Mouse (Mus musculus) gastrocnemius, adult 8-10 months (tissue): ENCODE data around the gene Acrbp. TPM values are rescaled to one million over a fixed set of nuclear protein-coding genes. Genes with fewer than 3 reads are reported as not detected.
A peak's percentile ranks its signal among the peaks of the same experiment; 100 is the strongest.
"Not testable (repeated sequence)": the region's sequence is repeated elsewhere in the genome, so short reads cannot be mapped to it uniquely, and the experiment has no call there.

Experiments used
- DNase-seq, 2 experiments: peaks; one replicate each; pipeline ENCODE4 v3.0.0; 2022; ENCODE audit warnings: low spot score in 2 of 2
- total RNA-seq, 4 experiments: library from RNA; stranded (reverse); gene quantifications; 2 replicates each; pipeline ENCODE4 v1.2.4; 2022

The Acrbp gene
- 1 to 10 TPM in 3 of 4 experiments, under 1 TPM in 1; 0.97 to 2.5 (median 1.5) TPM for total RNA-seq

- DNase-seq: no peak
Observed at GRCm38 (mm10) chr6:125049678-125050077, at the start of gene Acrbp. Gene Acrbp, plus strand, starts transcription at chr6:125049689.

GRCm38 (mm10) chr6:125003706-125004105, 45.8 kb upstream of the Acrbp start:
- DNase-seq: no peak

GRCm38 (mm10) chr6:125005086-125005485, 44.4 kb upstream of the Acrbp start:
- DNase-seq: no peak

- no peak for DNase-seq
Observed at GRCm38 (mm10) chr6:125008060-125008459, 41.4 kb upstream of the Acrbp start.

- DNase-seq: peak; percentile 96 to 97
Observed at GRCm38 (mm10) chr6:125008586-125009128, 40.8 kb upstream of the Acrbp start.

GRCm38 (mm10) chr6:125009129-125009180, 40.5 kb upstream of the Acrbp start, which contains the start of gene Zfp384:
Gene Zfp384, plus strand, starts transcription at chr6:125009145.
- no peak for DNase-seq

GRCm38 (mm10) chr6:125009181-125010073, 40.1 kb upstream of the Acrbp start:
- DNase-seq: peak; percentile 57 to 75

GRCm38 (mm10) chr6:125017682-125018081, 31.8 kb upstream of the Acrbp start:
- no peak for DNase-seq

GRCm38 (mm10) chr6:125030532-125030931, 19.0 kb upstream of the Acrbp start:
- not testable (repeated sequence) for DNase-seq

GRCm38 (mm10) chr6:125031604-125032003, 17.9 kb upstream of the Acrbp start:
- no peak for DNase-seq

- no peak for DNase-seq
Observed at GRCm38 (mm10) chr6:125038666-125039065, 10.8 kb upstream of the Acrbp start.

- DNase-seq: no peak
Observed at GRCm38 (mm10) chr6:125039131-125039530, 10.4 kb upstream of the Acrbp start.

- peak; percentile 74 to 86 for DNase-seq
Observed at GRCm38 (mm10) chr6:125039533-125040153, 9.8 kb upstream of the Acrbp start, which contains the start of gene Ing4. Gene Ing4, plus strand, starts transcription at chr6:125039760.

GRCm38 (mm10) chr6:125040221-125040620, 9.3 kb upstream of the Acrbp start:
- DNase-seq: no peak

GRCm38 (mm10) chr6:125041047-125041446, 8.4 kb upstream of the Acrbp start:
- no peak for DNase-seq

- no peak for DNase-seq
Observed at GRCm38 (mm10) chr6:125042081-125042480, 7.4 kb upstream of the Acrbp start.

- DNase-seq: peak; percentile 52 to 63
Observed at GRCm38 (mm10) chr6:125046691-125047090, 2.8 kb upstream of the Acrbp start.

GRCm38 (mm10) chr6:125051237-125051636, 1.7 kb downstream of the Acrbp start:
- DNase-seq: no peak

GRCm38 (mm10) chr6:125061493-125061892, 12.0 kb downstream of the Acrbp start:
- DNase-seq: no peak

GRCm38 (mm10) chr6:125062511-125062910, 13.0 kb downstream of the Acrbp start:
- no peak for DNase-seq

GRCm38 (mm10) chr6:125063906-125064305, 14.4 kb downstream of the Acrbp start:
- no peak for DNase-seq

GRCm38 (mm10) chr6:125065223-125065622, 15.7 kb downstream of the Acrbp start:
- not testable (repeated sequence) for DNase-seq

GRCm38 (mm10) chr6:125067571-125067995, 18.1 kb downstream of the Acrbp start, which contains the start of gene Lpar5:
Gene Lpar5, plus strand, starts transcription at chr6:125067920.
- no peak for DNase-seq
